Mouse (Mus musculus): ENCODE measurements around the gene Slc46a1. TPM values are rescaled to one million over a fixed set of nuclear protein-coding genes. Genes with fewer than 3 reads are reported as not detected.
A peak's percentile ranks its signal among the peaks of the same experiment; 100 is the strongest.

Gene Slc46a1
- polyA plus RNA-seq, 1 experiment = 7.8 TPM

DNA sequence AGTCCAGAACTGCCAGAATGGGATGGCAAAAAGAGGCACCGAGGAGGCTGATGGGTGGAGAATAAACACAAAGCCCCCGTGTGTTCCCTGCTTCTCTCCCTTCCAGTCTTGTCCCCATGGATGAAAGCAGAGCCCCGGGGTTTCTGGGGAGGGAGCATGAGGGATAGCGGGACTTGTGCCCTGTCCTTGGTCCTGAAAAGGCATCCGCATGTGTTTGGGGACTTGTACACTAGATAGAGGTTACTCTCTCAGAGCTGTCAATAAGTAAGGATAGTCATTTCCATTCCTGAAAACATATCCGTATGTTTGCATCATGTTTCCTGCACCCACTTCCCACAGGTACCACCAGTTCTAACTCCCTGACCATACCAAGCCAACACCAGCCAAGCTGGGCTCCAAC is 30.4 kb downstream of the Slc46a1 start:
- H3K36me3 ChIP-seq (ENCODE audit: control insufficient read depth, insufficient read depth, low read length) = no peaks in the 10 kb centered on the region
- TF ChIP-seq POLR2A (IDR thresholded peaks at IDR 0.05; ENCODE audit: control insufficient read depth, low read depth, low read length) (no peak), CTCF (IDR thresholded peaks at IDR 0.05; ENCODE audit: control insufficient read depth, insufficient read depth, insufficient replicate concordance, low read depth, low read length) (no peak)
- no peaks in the 10 kb centered on the region for H3K27me3 ChIP-seq (ENCODE audit: control insufficient read depth, insufficient read depth, low read length)
- no peak overlapping the region for H3K4me3 ChIP-seq (ENCODE audit: control insufficient read depth, low read depth, low read length)
- H3K27ac ChIP-seq (ENCODE audit: control insufficient read depth, insufficient read depth, low read depth, low read length) = no peak overlapping the region
- H3K4me1 ChIP-seq (ENCODE audit: control insufficient read depth, insufficient read depth, low read length) = peaks cover 6% of the 10 kb centered on the region

DNA sequence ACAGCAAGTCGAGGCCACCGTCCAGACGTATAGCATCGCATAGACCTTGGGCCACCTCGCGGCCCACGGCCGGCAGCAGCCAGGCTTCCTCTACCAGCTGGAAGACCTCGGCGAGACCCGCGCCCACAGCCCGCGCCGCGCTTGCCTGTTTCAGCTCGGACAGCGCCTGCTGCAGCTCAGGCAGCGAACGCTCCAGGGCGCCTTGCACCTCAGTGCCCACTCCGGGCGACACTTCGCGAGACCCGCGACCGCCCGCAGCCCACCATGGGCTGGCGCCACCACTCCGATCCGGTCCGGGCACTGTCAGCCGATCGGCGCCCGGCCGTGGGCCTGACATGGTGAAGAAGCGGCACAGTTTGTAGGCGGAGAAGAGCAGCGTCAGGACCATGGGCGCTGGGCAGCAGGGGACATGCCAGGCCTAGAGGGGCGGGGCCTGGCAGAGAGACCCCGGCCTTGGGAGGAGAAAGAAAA is 31.6 kb downstream of the Slc46a1 start:
- TF ChIP-seq POLR2A (IDR thresholded peaks at IDR 0.05; ENCODE audit: control insufficient read depth, low read depth, low read length) (no peak), CTCF (IDR thresholded peaks at IDR 0.05; ENCODE audit: control insufficient read depth, insufficient read depth, insufficient replicate concordance, low read depth, low read length) (no peak)
- Histone ChIP-seq H3K4me1 (ENCODE audit: control insufficient read depth, insufficient read depth, low read length) (peaks cover 10% of the 10 kb centered on the region), H3K4me3 (ENCODE audit: control insufficient read depth, low read depth, low read length) (peak overlapping the region; percentile 73), H3K27me3 (ENCODE audit: control insufficient read depth, insufficient read depth, low read length) (no peaks in the 10 kb centered on the region), H3K27ac (ENCODE audit: control insufficient read depth, insufficient read depth, low read depth, low read length) (no peak overlapping the region), H3K36me3 (ENCODE audit: control insufficient read depth, insufficient read depth, low read length) (no peaks in the 10 kb centered on the region)

DNA sequence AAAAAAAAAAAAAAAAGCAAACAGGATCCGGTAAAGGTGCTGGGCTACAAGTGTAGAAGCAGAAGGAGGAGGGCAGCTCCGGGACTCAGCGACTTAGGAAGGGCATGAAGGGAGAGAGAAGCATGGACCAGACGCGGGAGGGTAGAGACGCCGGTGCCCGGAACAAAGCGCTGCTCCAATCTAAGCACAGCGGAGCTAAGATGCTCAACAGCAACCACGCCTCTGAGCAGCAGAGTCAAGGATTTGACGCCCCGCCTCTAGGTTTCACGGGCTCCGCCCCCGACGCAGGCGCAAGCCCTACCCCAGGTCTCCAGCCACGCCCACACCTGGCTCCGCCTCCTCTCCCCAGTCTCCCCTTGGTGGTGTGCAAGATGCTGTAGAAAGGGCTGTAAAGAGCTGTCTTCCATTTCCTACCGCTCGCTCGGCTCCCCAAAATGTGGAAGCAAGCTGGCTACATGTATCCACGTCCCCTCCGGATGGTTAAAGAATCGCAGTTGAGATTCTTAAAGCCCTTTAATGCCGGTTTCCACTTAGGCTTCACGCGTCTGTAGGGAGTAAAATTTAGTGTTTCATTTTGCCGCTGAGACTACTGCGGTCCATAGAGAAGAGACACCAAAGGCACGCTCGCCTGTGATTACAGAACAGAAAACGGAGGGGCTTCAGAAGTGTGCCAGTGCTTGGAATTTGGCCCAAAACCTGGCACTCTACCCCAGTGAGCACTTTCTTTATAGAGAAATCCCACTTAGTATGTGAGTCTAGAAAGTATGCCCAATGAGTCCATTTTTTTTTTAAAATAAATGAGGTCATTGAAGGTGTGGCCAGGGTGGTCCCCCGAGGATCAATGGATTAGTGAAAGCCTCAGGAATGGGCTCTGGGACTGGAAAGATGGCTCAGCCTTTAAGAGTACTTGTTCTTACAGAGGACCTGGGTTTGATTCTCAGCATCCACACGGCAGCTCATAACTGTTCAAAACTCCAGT is 32.3 kb downstream of the Slc46a1 start, which contains the start of gene Sarm1:
Gene Sarm1, minus strand, starts transcription at position 211 of the 979 bp plus-strand sequence.
- peaks cover 10% of the 10 kb centered on the region for H3K4me1 ChIP-seq (ENCODE audit: control insufficient read depth, insufficient read depth, low read length)

DNA sequence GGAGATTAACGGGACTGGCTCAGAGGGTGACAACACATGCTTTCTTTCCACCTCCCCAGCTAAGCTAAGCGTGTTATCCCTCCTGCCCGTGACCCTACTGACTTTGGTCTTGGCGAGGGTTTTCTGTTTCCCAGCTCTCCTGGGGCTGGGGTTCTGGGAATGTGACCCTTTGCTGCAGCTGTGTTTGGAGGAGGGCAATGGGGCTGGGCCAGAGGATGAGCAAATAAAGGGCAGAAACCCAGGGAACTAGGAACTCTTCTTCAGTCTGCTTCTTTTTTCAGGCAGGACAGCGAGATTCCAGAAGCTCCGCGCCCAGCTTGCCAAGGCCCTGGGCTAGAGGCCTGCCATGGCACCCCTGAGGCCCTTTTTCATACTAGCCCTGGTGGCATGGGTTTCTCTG is 33.5 kb downstream of the Slc46a1 start, which contains the start of gene Vtn:
Gene Vtn, plus strand, starts transcription at position 88 of the 400 bp plus-strand sequence.
- Histone ChIP-seq H3K4me3 (ENCODE audit: control insufficient read depth, low read depth, low read length) (peak within 1 kb of the TSS; percentile 49; the same call in 1 of the 2 replicates), H3K27me3 (ENCODE audit: control insufficient read depth, insufficient read depth, low read length) (no peaks in the 10 kb centered on the region), H3K4me1 (ENCODE audit: control insufficient read depth, insufficient read depth, low read length) (peaks cover 10% of the 10 kb centered on the region), H3K36me3 (ENCODE audit: control insufficient read depth, insufficient read depth, low read length) (no peaks in the 10 kb centered on the region), H3K27ac (ENCODE audit: control insufficient read depth, insufficient read depth, low read depth, low read length) (no peak within 1 kb of the TSS)
- TF ChIP-seq CTCF (IDR thresholded peaks at IDR 0.05; ENCODE audit: control insufficient read depth, insufficient read depth, insufficient replicate concordance, low read depth, low read length) = no peak
- TF ChIP-seq POLR2A (IDR thresholded peaks at IDR 0.05; ENCODE audit: control insufficient read depth, low read depth, low read length) = no peak

More for the DNA sequence above, 32.3 kb downstream of the Slc46a1 start, which contains the start of gene Sarm1:
- Histone ChIP-seq H3K36me3 (ENCODE audit: control insufficient read depth, insufficient read depth, low read length) (no peaks in the 10 kb centered on the region), H3K4me3 (ENCODE audit: control insufficient read depth, low read depth, low read length) (peak within 1 kb of the TSS; percentile 73), H3K27me3 (ENCODE audit: control insufficient read depth, insufficient read depth, low read length) (no peaks in the 10 kb centered on the region), H3K27ac (ENCODE audit: control insufficient read depth, insufficient read depth, low read depth, low read length) (no peak within 1 kb of the TSS)
- TF ChIP-seq CTCF (IDR thresholded peaks at IDR 0.05; ENCODE audit: control insufficient read depth, insufficient read depth, insufficient replicate concordance, low read depth, low read length) (no peak), POLR2A (IDR thresholded peaks at IDR 0.05; ENCODE audit: control insufficient read depth, low read depth, low read length) (no peak)

DNA sequence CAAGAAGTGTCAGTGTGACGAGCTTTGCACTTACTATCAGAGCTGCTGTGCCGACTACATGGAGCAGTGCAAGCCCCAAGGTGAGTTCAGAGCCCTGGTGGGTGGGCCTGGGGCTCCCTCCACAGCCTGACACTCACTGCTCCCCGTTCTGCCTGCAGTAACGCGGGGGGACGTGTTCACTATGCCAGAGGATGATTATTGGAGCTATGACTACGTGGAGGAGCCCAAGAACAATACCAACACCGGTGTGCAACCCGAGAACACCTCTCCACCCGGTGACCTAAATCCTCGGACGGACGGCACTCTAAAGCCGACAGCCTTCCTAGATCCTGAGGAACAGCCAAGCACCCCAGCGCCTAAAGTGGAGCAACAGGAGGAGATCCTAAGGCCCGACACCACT is 34.0 kb downstream of the Slc46a1 start:
- Histone ChIP-seq H3K4me1 (ENCODE audit: control insufficient read depth, insufficient read depth, low read length) (peaks cover 10% of the 10 kb centered on the region), H3K27ac (ENCODE audit: control insufficient read depth, insufficient read depth, low read depth, low read length) (no peak overlapping the region), H3K4me3 (ENCODE audit: control insufficient read depth, low read depth, low read length) (no peak overlapping the region), H3K27me3 (ENCODE audit: control insufficient read depth, insufficient read depth, low read length) (no peaks in the 10 kb centered on the region), H3K36me3 (ENCODE audit: control insufficient read depth, insufficient read depth, low read length) (no peaks in the 10 kb centered on the region)
- TF ChIP-seq CTCF (IDR thresholded peaks at IDR 0.05; ENCODE audit: control insufficient read depth, insufficient read depth, insufficient replicate concordance, low read depth, low read length) = no peak
- TF ChIP-seq POLR2A (IDR thresholded peaks at IDR 0.05; ENCODE audit: control insufficient read depth, low read depth, low read length) = no peak

DNA sequence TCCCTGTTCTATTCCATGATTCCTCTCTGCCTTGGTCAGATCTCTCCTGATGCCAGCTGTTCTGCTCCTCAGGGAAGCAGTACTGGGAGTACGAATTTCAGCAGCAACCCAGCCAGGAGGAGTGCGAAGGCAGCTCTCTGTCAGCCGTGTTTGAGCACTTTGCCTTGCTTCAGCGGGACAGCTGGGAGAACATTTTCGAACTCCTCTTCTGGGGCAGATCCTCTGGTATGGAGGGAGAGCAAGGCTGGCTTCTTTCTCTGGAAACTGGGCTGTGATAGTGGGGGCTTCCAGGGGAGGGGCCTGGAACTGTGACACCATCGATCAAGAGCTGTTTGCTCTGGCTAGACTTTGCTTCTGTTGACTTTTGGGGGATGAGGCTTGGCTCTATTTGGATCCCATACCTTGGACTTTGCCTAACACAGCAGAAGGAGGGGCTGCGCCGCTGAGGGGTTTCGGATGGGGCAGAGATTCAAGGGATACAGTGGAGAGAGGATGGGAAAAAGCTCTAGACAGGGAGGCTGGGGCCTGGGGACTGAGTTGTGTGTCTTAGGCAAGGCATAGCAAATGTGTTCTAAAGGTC is 35.2 kb downstream of the Slc46a1 start:
- Histone ChIP-seq H3K36me3 (ENCODE audit: control insufficient read depth, insufficient read depth, low read length) (no peaks in the 10 kb centered on the region), H3K4me3 (ENCODE audit: control insufficient read depth, low read depth, low read length) (no peak overlapping the region), H3K4me1 (ENCODE audit: control insufficient read depth, insufficient read depth, low read length) (peaks cover 10% of the 10 kb centered on the region), H3K27me3 (ENCODE audit: control insufficient read depth, insufficient read depth, low read length) (no peaks in the 10 kb centered on the region), H3K27ac (ENCODE audit: control insufficient read depth, insufficient read depth, low read depth, low read length) (no peak overlapping the region)
- TF ChIP-seq CTCF (IDR thresholded peaks at IDR 0.05; ENCODE audit: control insufficient read depth, insufficient read depth, insufficient replicate concordance, low read depth, low read length) (no peak), POLR2A (IDR thresholded peaks at IDR 0.05; ENCODE audit: control insufficient read depth, low read depth, low read length) (no peak)

DNA sequence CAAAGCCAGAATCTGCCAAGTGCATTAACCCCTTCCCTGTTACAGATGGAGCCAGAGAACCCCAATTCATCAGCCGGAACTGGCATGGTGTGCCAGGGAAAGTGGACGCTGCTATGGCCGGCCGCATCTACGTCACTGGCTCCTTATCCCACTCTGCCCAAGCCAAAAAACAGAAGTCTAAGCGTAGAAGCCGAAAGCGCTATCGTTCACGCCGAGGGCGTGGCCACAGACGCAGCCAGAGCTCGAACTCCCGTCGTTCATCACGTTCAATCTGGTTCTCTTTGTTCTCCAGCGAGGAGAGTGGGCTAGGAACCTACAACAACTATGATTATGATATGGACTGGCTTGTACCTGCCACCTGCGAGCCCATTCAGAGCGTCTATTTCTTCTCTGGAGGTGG is 36.0 kb downstream of the Slc46a1 start:
- no peaks in the 10 kb centered on the region for H3K27me3 ChIP-seq (ENCODE audit: control insufficient read depth, insufficient read depth, low read length)
- H3K27ac ChIP-seq (ENCODE audit: control insufficient read depth, insufficient read depth, low read depth, low read length) = no peak overlapping the region
- peaks cover 10% of the 10 kb centered on the region for H3K4me1 ChIP-seq (ENCODE audit: control insufficient read depth, insufficient read depth, low read length)
- no peaks in the 10 kb centered on the region for H3K36me3 ChIP-seq (ENCODE audit: control insufficient read depth, insufficient read depth, low read length)
- no peak overlapping the region for H3K4me3 ChIP-seq (ENCODE audit: control insufficient read depth, low read depth, low read length)
- no peak for TF ChIP-seq POLR2A (IDR thresholded peaks at IDR 0.05; ENCODE audit: control insufficient read depth, low read depth, low read length)
- no peak for TF ChIP-seq CTCF (IDR thresholded peaks at IDR 0.05; ENCODE audit: control insufficient read depth, insufficient read depth, insufficient replicate concordance, low read depth, low read length)
